Mouse (Mus musculus): ENCODE measurements around the gene Podxl2. TPM values are rescaled to one million over a fixed set of nuclear protein-coding genes. Genes with fewer than 3 reads are reported as not detected.

The Podxl2 gene
- polyA plus RNA-seq, 1 experiment from 2014 or later = 355 TPM

- H3K4me2 ChIP-seq = no peak overlapping the region
- H3K27ac ChIP-seq = no peak overlapping the region
- H3K9ac ChIP-seq = no peak overlapping the region
- no peaks in the 10 kb centered on the region for H3K9me3 ChIP-seq (replicated peaks)
- H3K4me1 ChIP-seq = peaks cover 22% of the 10 kb centered on the region
- H3K27me3 ChIP-seq = no peaks in the 10 kb centered on the region
- ATAC-seq = peak; percentile 61
- 24% methylated on average over 8 of the region's 8 CpGs for WGBS
- H3K36me3 ChIP-seq (ENCODE audit: poor library complexity, severe bottlenecking) = peaks cover 14% of the 10 kb centered on the region
- no peak overlapping the region for H3K4me3 ChIP-seq
Measured at GRCm38 (mm10) chr6:88831456-88831855, 43.4 kb downstream of the Podxl2 start.

- no peak overlapping the region for H3K4me3 ChIP-seq
- peaks cover 1% of the 10 kb centered on the region; the same call in 1 of the 2 replicates for H3K36me3 ChIP-seq (ENCODE audit: poor library complexity, severe bottlenecking)
- H3K4me1 ChIP-seq = peaks cover 24% of the 10 kb centered on the region
- no peak overlapping the region for H3K9ac ChIP-seq
- WGBS = 91% methylated on average over 6 of the region's 6 CpGs
- no peak for ATAC-seq
- no peaks in the 10 kb centered on the region for H3K9me3 ChIP-seq (replicated peaks)
- no peak overlapping the region for H3K27ac ChIP-seq
- H3K27me3 ChIP-seq = no peaks in the 10 kb centered on the region
- no peak overlapping the region for H3K4me2 ChIP-seq
Measured at GRCm38 (mm10) chr6:88830112-88830702, 44.6 kb downstream of the Podxl2 start.

GRCm38 (mm10) chr6:88829579-88829978 lies 45.3 kb downstream of the Podxl2 start:
- 92% methylated on average over 4 of the region's 4 CpGs for WGBS

GRCm38 (mm10) chr6:88828206-88829009 lies 46.4 kb downstream of the Podxl2 start:
- peaks cover 20% of the 10 kb centered on the region for H3K4me1 ChIP-seq
- 75% methylated on average over 15 of the region's 15 CpGs for WGBS
- H3K36me3 ChIP-seq (ENCODE audit: poor library complexity, severe bottlenecking) = no peaks in the 10 kb centered on the region
- no peak overlapping the region for H3K27ac ChIP-seq
- H3K4me2 ChIP-seq = no peak overlapping the region
- no peaks in the 10 kb centered on the region for H3K27me3 ChIP-seq
- no peak for ATAC-seq
- H3K4me3 ChIP-seq = no peak overlapping the region
- no peaks in the 10 kb centered on the region for H3K9me3 ChIP-seq (replicated peaks)
- H3K9ac ChIP-seq = no peak overlapping the region

More at GRCm38 (mm10) chr6:88829579-88829978, 45.3 kb downstream of the Podxl2 start:
- H3K4me3 ChIP-seq = no peak overlapping the region
- H3K9me3 ChIP-seq (replicated peaks) = no peaks in the 10 kb centered on the region
- H3K27me3 ChIP-seq = no peaks in the 10 kb centered on the region
- no peak overlapping the region for H3K9ac ChIP-seq
- ATAC-seq = no peak
- H3K4me2 ChIP-seq = no peak overlapping the region
- no peaks in the 10 kb centered on the region for H3K36me3 ChIP-seq (ENCODE audit: poor library complexity, severe bottlenecking)
- peaks cover 24% of the 10 kb centered on the region for H3K4me1 ChIP-seq
- H3K27ac ChIP-seq = no peak overlapping the region

GRCm38 (mm10) chr6:88827395-88828205 lies 47.2 kb downstream of the Podxl2 start:
- H3K4me1 ChIP-seq = peaks cover 20% of the 10 kb centered on the region
- ATAC-seq = no peak
- H3K27me3 ChIP-seq = no peaks in the 10 kb centered on the region
- no peak overlapping the region for H3K4me3 ChIP-seq
- no peaks in the 10 kb centered on the region for H3K9me3 ChIP-seq (replicated peaks)
- H3K4me2 ChIP-seq = no peak overlapping the region
- no peak overlapping the region for H3K9ac ChIP-seq
- H3K36me3 ChIP-seq (ENCODE audit: poor library complexity, severe bottlenecking) = no peaks in the 10 kb centered on the region
- no peak overlapping the region for H3K27ac ChIP-seq
- 63% methylated on average over 13 of the region's 13 CpGs for WGBS

- Histone ChIP-seq H3K27me3 (no peaks in the 10 kb centered on the region), H3K4me3 (no peak overlapping the region), H3K9ac (no peak overlapping the region), H3K4me1 (peaks cover 20% of the 10 kb centered on the region), H3K36me3 (ENCODE audit: poor library complexity, severe bottlenecking) (no peaks in the 10 kb centered on the region), H3K9me3 (replicated peaks) (no peaks in the 10 kb centered on the region), H3K4me2 (no peak overlapping the region), H3K27ac (peak overlapping the region; percentile 20; the same call in 1 of the 2 replicates)
- 49% methylated on average over 3 of the region's 3 CpGs for WGBS
- no peak for ATAC-seq
Measured at GRCm38 (mm10) chr6:88826965-88827364, 47.9 kb downstream of the Podxl2 start.

GRCm38 (mm10) chr6:88826545-88826944 lies 48.3 kb downstream of the Podxl2 start:
- peak; percentile 67 for ATAC-seq

GRCm38 (mm10) chr6:88826088-88826487 lies 48.8 kb downstream of the Podxl2 start:
- no peak overlapping the region for H3K4me2 ChIP-seq
- 53% methylated on average over 3 of the region's 3 CpGs for WGBS
- no peak overlapping the region for H3K9ac ChIP-seq
- peaks cover 18% of the 10 kb centered on the region for H3K4me1 ChIP-seq
- no peak overlapping the region for H3K4me3 ChIP-seq
- no peaks in the 10 kb centered on the region for H3K27me3 ChIP-seq
- H3K9me3 ChIP-seq (replicated peaks) = no peaks in the 10 kb centered on the region
- ATAC-seq = no peak
- no peak overlapping the region for H3K27ac ChIP-seq
- H3K36me3 ChIP-seq (ENCODE audit: poor library complexity, severe bottlenecking) = no peaks in the 10 kb centered on the region

More at GRCm38 (mm10) chr6:88826545-88826944, 48.3 kb downstream of the Podxl2 start:
- Histone ChIP-seq H3K36me3 (ENCODE audit: poor library complexity, severe bottlenecking) (no peaks in the 10 kb centered on the region), H3K4me1 (peaks cover 20% of the 10 kb centered on the region), H3K4me2 (no peak overlapping the region), H3K27me3 (no peaks in the 10 kb centered on the region), H3K4me3 (no peak overlapping the region), H3K9me3 (replicated peaks) (no peaks in the 10 kb centered on the region), H3K9ac (no peak overlapping the region), H3K27ac (peak overlapping the region; percentile 20; the same call in 1 of the 2 replicates)
- 26% methylated on average over 6 of the region's 6 CpGs for WGBS

GRCm38 (mm10) chr6:88824183-88824582 lies 50.7 kb downstream of the Podxl2 start:
- no peak for ATAC-seq
- H3K4me2 ChIP-seq = no peak overlapping the region
- peaks cover 18% of the 10 kb centered on the region for H3K4me1 ChIP-seq
- no peaks in the 10 kb centered on the region for H3K27me3 ChIP-seq
- H3K27ac ChIP-seq = no peak overlapping the region
- H3K9me3 ChIP-seq (replicated peaks) = no peaks in the 10 kb centered on the region
- 61% methylated on average over 7 of the region's 7 CpGs for WGBS
- H3K36me3 ChIP-seq (ENCODE audit: poor library complexity, severe bottlenecking) = no peaks in the 10 kb centered on the region
- no peak overlapping the region for H3K4me3 ChIP-seq
- H3K9ac ChIP-seq = no peak overlapping the region

GRCm38 (mm10) chr6:88821901-88822300 lies 52.9 kb downstream of the Podxl2 start:
- H3K9me3 ChIP-seq (replicated peaks) = no peaks in the 10 kb centered on the region
- 74% methylated on average over 11 of the region's 11 CpGs for WGBS
- no peak overlapping the region for H3K9ac ChIP-seq
- H3K27ac ChIP-seq = no peak overlapping the region
- H3K36me3 ChIP-seq (ENCODE audit: poor library complexity, severe bottlenecking) = no peaks in the 10 kb centered on the region
- peaks cover 7% of the 10 kb centered on the region for H3K4me1 ChIP-seq
- no peaks in the 10 kb centered on the region for H3K27me3 ChIP-seq
- no peak overlapping the region for H3K4me2 ChIP-seq
- H3K4me3 ChIP-seq = no peak overlapping the region
- no peak for ATAC-seq

GRCm38 (mm10) chr6:88821294-88821693 lies 53.5 kb downstream of the Podxl2 start:
- H3K4me2 ChIP-seq = no peak overlapping the region
- no peak overlapping the region for H3K27ac ChIP-seq
- no peak overlapping the region for H3K4me3 ChIP-seq
- no peak overlapping the region for H3K9ac ChIP-seq
- H3K4me1 ChIP-seq = peaks cover 1% of the 10 kb centered on the region
- no peaks in the 10 kb centered on the region for H3K9me3 ChIP-seq (replicated peaks)
- 95% methylated on average over 6 of the region's 6 CpGs for WGBS
- H3K27me3 ChIP-seq = no peaks in the 10 kb centered on the region
- no peaks in the 10 kb centered on the region for H3K36me3 ChIP-seq (ENCODE audit: poor library complexity, severe bottlenecking)
- ATAC-seq = no peak

- 76% methylated on average over 3 of the region's 3 CpGs for WGBS
- Histone ChIP-seq H3K9me3 (replicated peaks) (no peaks in the 10 kb centered on the region), H3K4me1 (no peaks in the 10 kb centered on the region), H3K27ac (no peak overlapping the region), H3K36me3 (ENCODE audit: poor library complexity, severe bottlenecking) (no peaks in the 10 kb centered on the region), H3K4me2 (no peak overlapping the region), H3K27me3 (no peaks in the 10 kb centered on the region), H3K9ac (no peak overlapping the region), H3K4me3 (no peak overlapping the region)
- no peak for ATAC-seq
Measured at GRCm38 (mm10) chr6:88820853-88821252, 54.0 kb downstream of the Podxl2 start.

Data from forebrain, embryonic 13.5 days (tissue).